Mouse (Mus musculus): ENCODE data around the gene Ksr1. TPM values are rescaled to one million over a fixed set of nuclear protein-coding genes. Genes with fewer than 3 reads are reported as not detected.

Gene Ksr1
- polyA plus RNA-seq, 1 experiment from 2014 or later, result 10.8 TPM

DNA sequence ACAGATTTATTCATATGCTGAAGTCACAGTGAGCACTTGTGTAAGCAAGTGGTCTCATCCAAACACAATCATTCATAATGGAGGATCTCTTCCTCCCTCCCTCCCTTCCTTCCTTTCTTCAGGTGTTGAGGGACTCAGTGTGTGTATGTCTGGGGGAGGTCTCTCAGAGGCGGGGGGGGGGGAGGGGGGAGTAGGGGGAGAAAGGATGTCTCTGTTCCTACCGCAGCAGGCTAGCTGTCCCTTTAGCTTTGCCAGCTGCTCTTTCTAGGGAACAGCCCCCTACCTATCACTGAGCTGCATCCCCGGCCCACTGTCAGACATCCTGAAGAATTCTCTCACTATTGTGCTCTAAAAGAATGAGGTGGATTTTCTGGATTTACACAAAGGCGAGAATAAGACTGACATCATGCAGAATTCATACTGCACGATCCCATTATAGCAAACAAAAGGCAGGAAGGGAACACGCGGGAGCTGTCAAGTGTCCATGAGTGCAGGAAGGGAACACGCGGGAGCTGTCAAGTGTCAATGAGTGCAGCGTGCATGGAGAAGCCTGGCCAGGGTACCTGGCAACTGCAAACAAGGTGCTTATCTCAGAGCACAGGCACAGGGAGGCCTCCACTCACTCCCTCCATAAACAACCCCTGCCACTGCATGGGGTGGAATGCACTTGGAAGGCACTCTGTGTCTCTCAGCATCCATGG lies 76.6 kb downstream of the Ksr1 start:
- Histone ChIP-seq H3K36me3 (ENCODE audit: control insufficient read depth, insufficient read depth, low read length) (0 out of 2 replicates have a peak, but pooled peaks cover 8% of the 10 kb centered on the region), H3K4me1 (ENCODE audit: control insufficient read depth, insufficient read depth, low read length) (peaks cover 13% of the 10 kb centered on the region), H3K4me2 (ENCODE audit: low read depth, low read length) (no peak overlapping the region), H3K9ac (ENCODE audit: low read depth, low read length) (no peak overlapping the region; the same call in 1 of the 2 replicates), H3K27ac (replicated peaks; ENCODE audit: low read depth, low read length) (no peak overlapping the region; the same call in 1 of the 2 replicates), H3K27me3 (replicated peaks; ENCODE audit: control insufficient read depth, insufficient read depth, low read length) (no peaks in the 10 kb centered on the region), H3K9me3 (ENCODE audit: control insufficient read depth, low read length) (no peaks in the 10 kb centered on the region), H3K4me3 (ENCODE audit: low read depth, low read length) (no peak overlapping the region)
- DNase-seq (ENCODE audit: low spot score), result no peak
- ATAC-seq (ENCODE audit: low read depth), result 0 out of 2 replicates have a peak, but pooled peaks have one; percentile 35
- 57% methylated on average over 10 of the region's 10 CpGs for WGBS

DNA sequence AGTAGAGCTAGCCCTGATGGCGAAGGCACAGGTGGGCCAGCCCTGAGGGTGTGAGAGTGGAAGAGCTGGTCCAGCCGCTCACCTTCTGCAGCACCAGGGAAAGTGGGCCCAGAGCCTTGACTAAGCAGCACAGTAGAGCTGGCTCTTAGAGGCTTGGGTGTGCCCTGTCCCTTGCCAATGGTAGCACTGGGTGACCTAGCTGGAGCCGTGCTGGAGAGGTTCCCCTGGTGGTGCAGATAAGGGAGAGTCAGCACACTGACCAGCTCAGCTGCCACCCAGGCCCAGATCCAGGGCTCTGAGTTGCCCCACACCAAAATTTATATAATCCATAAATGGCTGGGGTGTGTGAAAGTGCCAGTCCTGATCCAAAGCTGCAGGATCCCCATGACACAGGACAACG lies 79.0 kb downstream of the Ksr1 start:
- DNase-seq (ENCODE audit: low spot score) (no peak), ATAC-seq (ENCODE audit: low read depth) (no peak)
- WGBS, result 96% methylated on average over 4 of the region's 4 CpGs
- Histone ChIP-seq H3K4me2 (ENCODE audit: low read depth, low read length) (no peak overlapping the region), H3K4me1 (ENCODE audit: control insufficient read depth, insufficient read depth, low read length) (peaks cover 13% of the 10 kb centered on the region), H3K27ac (replicated peaks; ENCODE audit: low read depth, low read length) (no peak overlapping the region), H3K27me3 (replicated peaks; ENCODE audit: control insufficient read depth, insufficient read depth, low read length) (no peaks in the 10 kb centered on the region), H3K9ac (ENCODE audit: low read depth, low read length) (no peak overlapping the region), H3K36me3 (ENCODE audit: control insufficient read depth, insufficient read depth, low read length) (0 out of 2 replicates have a peak, but pooled peaks cover 5% of the 10 kb centered on the region), H3K9me3 (ENCODE audit: control insufficient read depth, low read length) (no peaks in the 10 kb centered on the region), H3K4me3 (ENCODE audit: low read depth, low read length) (no peak overlapping the region)

DNA sequence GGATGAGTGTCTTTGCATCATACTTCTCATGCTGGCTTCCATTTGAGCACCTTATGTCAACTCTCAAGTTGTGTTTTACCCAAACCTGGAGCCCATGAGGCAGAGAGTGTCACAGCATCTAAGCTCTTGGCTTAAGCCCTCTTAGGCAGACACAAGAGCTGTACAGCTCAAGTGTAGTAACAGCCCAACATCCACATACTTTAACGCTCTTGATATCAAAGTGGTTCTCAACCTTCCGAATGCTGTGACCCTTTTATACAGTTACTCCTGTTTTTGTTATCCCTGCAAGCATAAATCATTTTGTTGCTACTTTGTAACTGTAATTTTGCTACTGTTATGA lies 80.0 kb downstream of the Ksr1 start:
- DNase-seq (ENCODE audit: low spot score) (no peak), ATAC-seq (ENCODE audit: low read depth) (no peak)
- H3K9ac ChIP-seq (ENCODE audit: low read depth, low read length), result no peak overlapping the region
- no peak overlapping the region for H3K4me3 ChIP-seq (ENCODE audit: low read depth, low read length)
- no peaks in the 10 kb centered on the region for H3K9me3 ChIP-seq (ENCODE audit: control insufficient read depth, low read length)
- 90% methylated on average over 2 of the region's 2 CpGs for WGBS
- no peaks in the 10 kb centered on the region for H3K27me3 ChIP-seq (replicated peaks; ENCODE audit: control insufficient read depth, insufficient read depth, low read length)
- 0 out of 2 replicates have a peak, but pooled peaks cover 3% of the 10 kb centered on the region for H3K36me3 ChIP-seq (ENCODE audit: control insufficient read depth, insufficient read depth, low read length)
- peak overlapping the region; percentile 45 for H3K27ac ChIP-seq (replicated peaks; ENCODE audit: low read depth, low read length)
- H3K4me1 ChIP-seq (ENCODE audit: control insufficient read depth, insufficient read depth, low read length), result peaks cover 13% of the 10 kb centered on the region
- H3K4me2 ChIP-seq (ENCODE audit: low read depth, low read length), result no peak overlapping the region

DNA sequence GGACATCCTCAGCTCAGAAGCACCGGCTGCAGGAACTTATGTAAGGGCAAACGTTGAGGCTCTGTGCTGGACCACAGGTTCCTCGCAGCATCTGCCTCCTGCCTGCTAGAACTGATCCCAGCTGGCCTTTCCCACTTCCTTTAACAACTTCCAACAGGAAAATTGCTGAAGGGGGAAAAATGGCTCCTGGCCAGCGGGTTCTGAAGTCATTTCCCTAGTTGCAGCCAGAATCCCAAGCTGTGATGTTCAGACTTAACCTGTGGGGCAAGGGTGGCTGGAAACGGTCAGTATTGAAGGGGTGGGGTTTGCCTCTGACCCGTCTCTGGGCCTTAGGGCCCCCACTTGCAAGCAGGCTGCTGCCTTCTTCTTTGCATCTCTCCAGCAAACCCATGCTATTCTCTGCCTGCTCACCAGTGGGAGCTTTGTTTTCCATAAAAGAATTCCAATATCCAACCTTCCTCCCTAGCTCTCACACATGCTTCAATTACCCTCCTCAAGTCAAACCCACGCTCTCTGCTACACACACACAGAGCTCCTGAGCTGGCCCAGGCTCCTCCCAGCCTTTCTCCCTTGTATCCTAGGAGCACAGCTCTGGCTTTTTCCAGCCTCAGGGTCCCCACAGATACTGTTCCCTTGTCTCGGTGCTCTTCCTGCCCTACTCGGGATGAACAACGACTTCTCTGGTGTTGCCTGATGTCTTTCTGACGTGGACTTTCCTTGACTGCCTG lies 80.6 kb downstream of the Ksr1 start:
- DNase-seq (ENCODE audit: low spot score) (peak; percentile 83), ATAC-seq (ENCODE audit: low read depth) (0 out of 2 replicates have a peak, but pooled peaks have one; percentile 38)
- Histone ChIP-seq H3K27ac (replicated peaks; ENCODE audit: low read depth, low read length) (peak overlapping the region; percentile 45), H3K36me3 (ENCODE audit: control insufficient read depth, insufficient read depth, low read length) (0 out of 2 replicates have a peak, but pooled peaks cover 3% of the 10 kb centered on the region), H3K9ac (ENCODE audit: low read depth, low read length) (no peak overlapping the region), H3K4me1 (ENCODE audit: control insufficient read depth, insufficient read depth, low read length) (peaks cover 13% of the 10 kb centered on the region), H3K9me3 (ENCODE audit: control insufficient read depth, low read length) (no peaks in the 10 kb centered on the region), H3K4me2 (ENCODE audit: low read depth, low read length) (no peak overlapping the region), H3K27me3 (replicated peaks; ENCODE audit: control insufficient read depth, insufficient read depth, low read length) (no peaks in the 10 kb centered on the region), H3K4me3 (ENCODE audit: low read depth, low read length) (no peak overlapping the region)
- 50% methylated on average over 11 of the region's 11 CpGs for WGBS

DNA sequence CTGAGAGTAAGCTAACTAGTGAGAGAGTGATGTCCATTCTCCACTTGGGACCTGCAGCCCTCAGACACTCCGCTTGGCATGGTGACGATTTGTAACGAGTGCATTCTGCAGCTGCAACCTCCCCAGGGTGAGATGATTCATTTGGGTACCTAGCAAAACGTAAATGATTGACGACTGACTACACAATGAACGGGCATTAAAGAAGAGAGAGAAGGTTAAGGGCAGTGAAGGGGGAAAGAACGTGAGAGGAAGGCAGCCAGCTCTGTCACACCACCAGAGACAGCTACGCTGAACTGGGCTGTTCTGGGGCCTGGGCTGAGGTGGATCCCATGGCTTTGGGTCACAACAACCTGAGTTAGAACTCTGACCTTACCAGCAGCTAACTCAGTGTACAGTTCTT lies 81.9 kb downstream of the Ksr1 start:
- Histone ChIP-seq H3K27me3 (replicated peaks; ENCODE audit: control insufficient read depth, insufficient read depth, low read length) (no peaks in the 10 kb centered on the region), H3K27ac (replicated peaks; ENCODE audit: low read depth, low read length) (no peak overlapping the region), H3K4me3 (ENCODE audit: low read depth, low read length) (no peak overlapping the region), H3K4me2 (ENCODE audit: low read depth, low read length) (no peak overlapping the region), H3K36me3 (ENCODE audit: control insufficient read depth, insufficient read depth, low read length) (no peaks in the 10 kb centered on the region), H3K9ac (ENCODE audit: low read depth, low read length) (no peak overlapping the region), H3K4me1 (ENCODE audit: control insufficient read depth, insufficient read depth, low read length) (peaks cover 13% of the 10 kb centered on the region), H3K9me3 (ENCODE audit: control insufficient read depth, low read length) (no peaks in the 10 kb centered on the region)
- WGBS, result 72% methylated on average over 8 of the region's 8 CpGs
- DNase-seq (ENCODE audit: low spot score) (no peak), ATAC-seq (ENCODE audit: low read depth) (no peak)

DNA sequence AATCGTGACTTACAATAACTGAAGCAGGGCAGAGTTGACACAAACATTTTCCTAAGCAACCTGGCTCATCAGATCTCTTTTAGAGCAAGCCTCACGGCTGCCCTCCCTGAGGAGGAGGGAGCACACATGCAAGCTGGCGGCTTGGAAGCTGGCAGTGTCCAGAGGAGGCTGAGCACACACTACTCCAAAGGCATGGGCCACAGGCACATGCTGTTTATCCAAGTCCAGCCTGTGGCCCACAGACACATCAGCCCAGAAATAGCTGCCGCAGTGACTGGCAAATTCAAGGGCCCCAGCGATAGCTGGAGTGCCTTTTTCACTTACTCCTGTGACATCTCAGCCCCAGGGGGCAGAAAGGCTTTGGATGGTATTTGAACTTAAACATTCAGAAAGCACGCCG lies 82.6 kb downstream of the Ksr1 start:
- no peak overlapping the region for H3K4me3 ChIP-seq (ENCODE audit: low read depth, low read length)
- 79% methylated on average over 7 of the region's 7 CpGs for WGBS
- no peak overlapping the region for H3K4me2 ChIP-seq (ENCODE audit: low read depth, low read length)
- H3K27me3 ChIP-seq (replicated peaks; ENCODE audit: control insufficient read depth, insufficient read depth, low read length), result no peaks in the 10 kb centered on the region
- H3K9me3 ChIP-seq (ENCODE audit: control insufficient read depth, low read length), result no peaks in the 10 kb centered on the region
- H3K9ac ChIP-seq (ENCODE audit: low read depth, low read length), result no peak overlapping the region
- H3K4me1 ChIP-seq (ENCODE audit: control insufficient read depth, insufficient read depth, low read length), result peaks cover 13% of the 10 kb centered on the region
- no peaks in the 10 kb centered on the region for H3K36me3 ChIP-seq (ENCODE audit: control insufficient read depth, insufficient read depth, low read length)
- no peak overlapping the region for H3K27ac ChIP-seq (replicated peaks; ENCODE audit: low read depth, low read length)
- ATAC-seq (ENCODE audit: low read depth), result no peak
- no peak for DNase-seq (ENCODE audit: low spot score)

DNA sequence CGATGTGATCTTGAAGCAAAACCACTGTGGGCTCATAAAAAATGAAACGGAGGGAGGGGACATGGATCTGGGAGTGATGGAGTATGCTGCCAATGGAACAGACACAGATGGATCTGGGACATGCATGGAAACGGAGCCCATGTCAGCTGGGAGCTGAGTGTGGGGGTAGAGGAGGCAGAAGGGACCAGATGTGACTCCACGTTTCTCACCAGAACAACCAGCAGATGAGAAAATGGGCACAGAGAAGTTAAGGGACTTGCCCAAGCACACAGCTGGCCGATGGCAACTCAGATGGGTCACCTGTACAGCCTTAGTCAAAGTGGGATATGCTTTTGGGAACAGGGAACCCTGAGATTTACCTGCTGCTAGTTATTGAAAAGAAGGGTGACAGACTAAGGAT lies 83.3 kb downstream of the Ksr1 start:
- DNase-seq (ENCODE audit: low spot score) (no peak), ATAC-seq (ENCODE audit: low read depth) (no peak)
- Histone ChIP-seq H3K4me2 (ENCODE audit: low read depth, low read length) (no peak overlapping the region), H3K9me3 (ENCODE audit: control insufficient read depth, low read length) (no peaks in the 10 kb centered on the region), H3K4me1 (ENCODE audit: control insufficient read depth, insufficient read depth, low read length) (peaks cover 19% of the 10 kb centered on the region), H3K27me3 (replicated peaks; ENCODE audit: control insufficient read depth, insufficient read depth, low read length) (no peaks in the 10 kb centered on the region), H3K36me3 (ENCODE audit: control insufficient read depth, insufficient read depth, low read length) (no peaks in the 10 kb centered on the region), H3K4me3 (ENCODE audit: low read depth, low read length) (no peak overlapping the region), H3K27ac (replicated peaks; ENCODE audit: low read depth, low read length) (no peak overlapping the region), H3K9ac (ENCODE audit: low read depth, low read length) (no peak overlapping the region)
- 78% methylated on average over 5 of the region's 5 CpGs for WGBS

DNA sequence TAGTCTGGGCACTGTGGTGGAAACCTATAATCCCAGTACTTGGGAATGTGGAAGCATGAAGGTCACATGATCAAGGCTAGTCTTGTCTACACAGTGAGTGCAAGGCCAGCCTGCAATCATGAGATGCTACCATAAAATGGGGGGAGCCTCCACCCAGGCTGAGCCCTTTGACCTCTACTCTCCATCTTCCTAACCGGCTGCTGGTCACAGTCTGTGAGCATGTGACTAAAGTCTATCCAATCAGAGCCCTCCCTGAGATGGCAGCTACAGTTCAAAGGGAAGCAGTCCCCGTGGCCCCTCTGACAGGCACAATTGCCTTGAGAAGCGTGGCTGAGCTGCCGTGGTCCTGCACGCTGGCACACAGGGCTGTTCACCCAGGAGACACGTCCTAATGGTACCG lies 84.4 kb downstream of the Ksr1 start:
- H3K4me1 ChIP-seq (ENCODE audit: control insufficient read depth, insufficient read depth, low read length), result peaks cover 22% of the 10 kb centered on the region
- no peaks in the 10 kb centered on the region for H3K9me3 ChIP-seq (ENCODE audit: control insufficient read depth, low read length)
- H3K9ac ChIP-seq (ENCODE audit: low read depth, low read length), result no peak overlapping the region
- no peaks in the 10 kb centered on the region for H3K27me3 ChIP-seq (replicated peaks; ENCODE audit: control insufficient read depth, insufficient read depth, low read length)
- DNase-seq (ENCODE audit: low spot score) (no peak), ATAC-seq (ENCODE audit: low read depth) (no peak)
- no peak overlapping the region for H3K4me2 ChIP-seq (ENCODE audit: low read depth, low read length)
- H3K4me3 ChIP-seq (ENCODE audit: low read depth, low read length), result no peak overlapping the region
- 55% methylated on average over 6 of the region's 7 CpGs for WGBS
- H3K27ac ChIP-seq (replicated peaks; ENCODE audit: low read depth, low read length), result no peak overlapping the region
- no peaks in the 10 kb centered on the region for H3K36me3 ChIP-seq (ENCODE audit: control insufficient read depth, insufficient read depth, low read length)

All from embryonic facial prominence, embryonic 14.5 days (tissue).